Mouse (Mus musculus): ENCODE results near the gene Clasrp.

GRCm38 (mm10) chr7:19575559-19575958 is 28.7 kb downstream of the Clasrp start:
- TF ChIP-seq CTCF (IDR thresholded peaks at IDR 0.05), result no peak
- TF ChIP-seq POLR2A (IDR thresholded peaks at IDR 0.05; ENCODE audit: insufficient read depth, low read depth, low read length), result no peak
